Mouse (Mus musculus) MN1 (cell line): Measurements from ENCODE around the gene Sla2.
"Not testable (repeated sequence)": the region's sequence is repeated elsewhere in the genome, so short reads cannot be mapped to it uniquely, and the experiment has no call there.

Source experiments
- DNase-seq: peaks from one replicate; pipeline ENCODE4 v3.0.0-alpha.2; 2016; ENCODE audit warnings: low spot score

The Sla2 gene

DNA sequence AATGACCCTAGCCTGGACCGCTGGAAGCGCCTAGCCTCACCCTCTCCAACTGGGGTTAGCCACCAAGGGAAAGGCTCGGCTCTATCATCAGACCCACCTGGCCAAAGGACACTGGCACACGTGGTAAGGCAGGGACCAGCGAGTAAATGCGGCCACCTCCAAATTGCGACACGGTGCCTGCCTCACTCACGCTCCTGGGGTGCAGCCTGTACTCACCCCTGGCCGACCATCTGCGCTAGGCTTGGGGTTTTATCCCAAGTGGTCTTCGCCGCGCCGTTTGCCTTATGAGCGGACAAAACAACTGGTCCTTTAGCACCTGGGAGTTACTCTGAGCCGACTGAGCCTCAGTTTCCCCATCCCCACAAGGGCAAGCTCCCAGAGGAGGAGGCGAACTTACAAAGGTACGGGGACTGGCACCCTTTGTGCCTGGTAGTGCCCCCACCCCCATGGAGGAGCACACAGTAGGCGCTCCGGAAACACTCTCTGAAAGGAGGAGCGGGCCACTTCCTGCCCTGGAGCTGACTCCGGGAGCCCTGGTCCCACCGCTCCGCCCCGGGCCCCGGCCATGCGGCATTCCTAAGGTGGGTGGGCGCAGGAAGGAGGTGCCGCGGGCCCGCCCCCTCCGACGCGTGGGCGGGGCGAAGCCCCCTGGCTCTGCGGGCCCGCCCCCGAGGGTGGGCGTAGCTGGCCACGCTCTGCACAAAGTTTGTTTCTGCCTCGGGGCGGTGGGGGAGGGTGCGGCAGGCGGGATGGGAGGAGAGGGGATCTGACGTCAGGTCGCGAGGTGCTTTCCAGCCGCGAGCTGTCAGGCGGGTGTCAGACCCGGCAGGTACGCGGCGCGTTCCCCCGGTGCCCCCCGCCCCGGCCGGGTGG lies 47.4 kb downstream of the Sla2 start, which contains the start of gene Tgif2:
Gene Tgif2 (plus strand): TSS at position 689 of the 873 bp plus-strand sequence.
- DNase-seq = peak; percentile 19

- no peak for DNase-seq
These were observed 48.2 kb downstream of the Sla2 start for GRCm38 (mm10) chr2:156838839-156839238.

GRCm38 (mm10) chr2:156834336-156834735 lies 52.7 kb downstream of the Sla2 start:
- DNase-seq = no peak

DNA sequence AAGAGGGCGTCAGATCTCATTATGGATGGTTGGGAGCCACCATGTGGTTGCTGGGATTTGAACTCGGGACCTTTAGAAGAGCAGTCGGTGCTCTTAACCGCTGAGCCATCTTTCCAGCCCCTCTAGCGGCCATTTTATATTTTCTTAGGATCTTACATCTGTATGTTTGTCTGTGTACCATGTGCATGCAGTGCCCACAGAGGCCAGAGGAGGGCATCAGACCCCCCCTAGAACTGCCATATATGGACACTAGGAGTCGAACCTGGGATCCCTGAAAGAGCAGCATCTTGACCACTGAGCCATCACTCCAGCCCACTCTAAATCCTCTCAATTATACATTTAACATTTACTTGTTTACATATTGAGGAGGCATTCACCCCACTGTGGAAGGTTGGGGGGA lies 61.9 kb downstream of the Sla2 start:
- not testable (repeated sequence) for DNase-seq
